Mouse (Mus musculus): ENCODE measurements around the gene Tmem259. TPM values are rescaled to one million over a fixed set of nuclear protein-coding genes. Genes with fewer than 3 reads are reported as not detected.
"Not testable (repeated sequence)": the region's sequence is repeated elsewhere in the genome, so short reads cannot be mapped to it uniquely, and the experiment has no call there.

Gene Tmem259
- polyA plus RNA-seq, 1 experiment from 2014 or later = 15.6 TPM

DNA sequence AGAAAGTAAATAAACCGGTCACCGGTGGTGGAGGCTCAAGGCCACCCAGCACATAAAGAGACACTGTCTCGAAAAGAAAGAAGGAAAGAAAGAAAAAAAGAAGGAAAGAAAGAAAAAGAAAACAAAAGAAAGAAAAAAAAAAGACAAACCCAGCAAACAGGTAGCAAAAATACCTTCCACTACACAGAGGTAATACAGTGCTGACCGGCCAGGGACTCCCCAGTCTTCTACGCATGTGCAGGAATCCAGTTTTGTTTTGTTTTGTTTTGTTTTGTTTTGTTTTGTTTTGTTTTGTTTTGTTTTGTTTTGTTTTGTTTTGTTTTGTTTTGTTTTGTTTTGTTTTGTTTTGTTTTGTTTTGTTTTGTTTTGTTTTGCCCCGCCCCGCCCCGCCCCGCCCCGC, 24.7 kb downstream of the Tmem259 start:
- not testable (repeated sequence) for H3K36me3 ChIP-seq (ENCODE audit: control insufficient read depth, insufficient read depth, low read length); H3K27me3 ChIP-seq (ENCODE audit: control insufficient read depth, insufficient read depth, low read length); ATAC-seq (replicated peaks; ENCODE audit: insufficient number of reproducible peaks, low FRiP score, low TSS enrichment); H3K9ac ChIP-seq (ENCODE audit: low read depth, low read length); H3K27ac ChIP-seq (ENCODE audit: low read depth, low read length); H3K4me1 ChIP-seq (ENCODE audit: control insufficient read depth, insufficient read depth, low read length); H3K9me3 ChIP-seq (replicated peaks; ENCODE audit: control insufficient read depth, low read length)
- Histone ChIP-seq H3K4me2 (peak overlapping the region; percentile 20; the same call in 1 of the 2 replicates), H3K4me3 (ENCODE audit: low read depth, low read length) (peak overlapping the region; percentile 97; the same call in 1 of the 2 replicates)
- WGBS (ENCODE audit: insufficient replicate concordance) = 42% methylated on average over 10 of the region's 10 CpGs

- H3K36me3 ChIP-seq (ENCODE audit: control insufficient read depth, insufficient read depth, low read length) = peaks cover 2% of the 10 kb centered on the region; the same call in 1 of the 2 replicates
- H3K4me1 ChIP-seq (ENCODE audit: control insufficient read depth, insufficient read depth, low read length) = peaks cover 9% of the 10 kb centered on the region
- H3K4me3 ChIP-seq (ENCODE audit: low read depth, low read length) = no peak overlapping the region
- 17% methylated on average over 21 of the region's 21 CpGs for WGBS (ENCODE audit: insufficient replicate concordance)
- no peak for ATAC-seq (replicated peaks; ENCODE audit: insufficient number of reproducible peaks, low FRiP score, low TSS enrichment)
- H3K27ac ChIP-seq (ENCODE audit: low read depth, low read length) = no peak overlapping the region
- peak overlapping the region; percentile 44 for H3K4me2 ChIP-seq
- no peaks in the 10 kb centered on the region for H3K27me3 ChIP-seq (ENCODE audit: control insufficient read depth, insufficient read depth, low read length)
- H3K9me3 ChIP-seq (replicated peaks; ENCODE audit: control insufficient read depth, low read length) = no peaks in the 10 kb centered on the region
- no peak overlapping the region for H3K9ac ChIP-seq (ENCODE audit: low read depth, low read length)
These were observed 25.9 kb downstream of the Tmem259 start for GRCm38 (mm10) chr10:79958140-79958816.

- H3K27ac ChIP-seq (ENCODE audit: low read depth, low read length) = no peak overlapping the region
- 36% methylated on average over 4 of the region's 4 CpGs for WGBS (ENCODE audit: insufficient replicate concordance)
These were observed 27.4 kb downstream of the Tmem259 start for GRCm38 (mm10) chr10:79956643-79957154.

GRCm38 (mm10) chr10:79955691-79956090, 28.4 kb downstream of the Tmem259 start:
- Histone ChIP-seq H3K27ac (ENCODE audit: low read depth, low read length) (no peak overlapping the region), H3K4me2 (no peak overlapping the region), H3K27me3 (ENCODE audit: control insufficient read depth, insufficient read depth, low read length) (no peaks in the 10 kb centered on the region), H3K9me3 (replicated peaks; ENCODE audit: control insufficient read depth, low read length) (no peaks in the 10 kb centered on the region), H3K9ac (ENCODE audit: low read depth, low read length) (no peak overlapping the region), H3K4me3 (ENCODE audit: low read depth, low read length) (no peak overlapping the region), H3K4me1 (ENCODE audit: control insufficient read depth, insufficient read depth, low read length) (peaks cover 2% of the 10 kb centered on the region), H3K36me3 (ENCODE audit: control insufficient read depth, insufficient read depth, low read length) (0 out of 2 replicates have a peak, but pooled peaks cover 7% of the 10 kb centered on the region)
- WGBS (ENCODE audit: insufficient replicate concordance) = 70% methylated on average over 9 of the region's 9 CpGs
- ATAC-seq (replicated peaks; ENCODE audit: insufficient number of reproducible peaks, low FRiP score, low TSS enrichment) = no peak

More at GRCm38 (mm10) chr10:79956643-79957154, 27.4 kb downstream of the Tmem259 start:
- no peak for ATAC-seq (replicated peaks; ENCODE audit: insufficient number of reproducible peaks, low FRiP score, low TSS enrichment)
- Histone ChIP-seq H3K4me3 (ENCODE audit: low read depth, low read length) (no peak overlapping the region), H3K27me3 (ENCODE audit: control insufficient read depth, insufficient read depth, low read length) (no peaks in the 10 kb centered on the region), H3K4me1 (ENCODE audit: control insufficient read depth, insufficient read depth, low read length) (peaks cover 9% of the 10 kb centered on the region), H3K4me2 (no peak overlapping the region), H3K9me3 (replicated peaks; ENCODE audit: control insufficient read depth, low read length) (no peaks in the 10 kb centered on the region), H3K36me3 (ENCODE audit: control insufficient read depth, insufficient read depth, low read length) (no peaks in the 10 kb centered on the region; the same call in 1 of the 2 replicates), H3K9ac (ENCODE audit: low read depth, low read length) (no peak overlapping the region)

- WGBS (ENCODE audit: insufficient replicate concordance) = 89% methylated on average over 6 of the region's 6 CpGs
- Histone ChIP-seq H3K4me2 (no peak overlapping the region), H3K4me1 (ENCODE audit: control insufficient read depth, insufficient read depth, low read length) (no peaks in the 10 kb centered on the region; the same call in 1 of the 2 replicates), H3K4me3 (ENCODE audit: low read depth, low read length) (no peak overlapping the region), H3K9me3 (replicated peaks; ENCODE audit: control insufficient read depth, low read length) (no peaks in the 10 kb centered on the region), H3K36me3 (ENCODE audit: control insufficient read depth, insufficient read depth, low read length) (peaks cover 13% of the 10 kb centered on the region), H3K27ac (ENCODE audit: low read depth, low read length) (no peak overlapping the region), H3K27me3 (ENCODE audit: control insufficient read depth, insufficient read depth, low read length) (no peaks in the 10 kb centered on the region), H3K9ac (ENCODE audit: low read depth, low read length) (no peak overlapping the region)
- no peak for ATAC-seq (replicated peaks; ENCODE audit: insufficient number of reproducible peaks, low FRiP score, low TSS enrichment)
These were observed 30.2 kb downstream of the Tmem259 start for GRCm38 (mm10) chr10:79953946-79954345.

DNA sequence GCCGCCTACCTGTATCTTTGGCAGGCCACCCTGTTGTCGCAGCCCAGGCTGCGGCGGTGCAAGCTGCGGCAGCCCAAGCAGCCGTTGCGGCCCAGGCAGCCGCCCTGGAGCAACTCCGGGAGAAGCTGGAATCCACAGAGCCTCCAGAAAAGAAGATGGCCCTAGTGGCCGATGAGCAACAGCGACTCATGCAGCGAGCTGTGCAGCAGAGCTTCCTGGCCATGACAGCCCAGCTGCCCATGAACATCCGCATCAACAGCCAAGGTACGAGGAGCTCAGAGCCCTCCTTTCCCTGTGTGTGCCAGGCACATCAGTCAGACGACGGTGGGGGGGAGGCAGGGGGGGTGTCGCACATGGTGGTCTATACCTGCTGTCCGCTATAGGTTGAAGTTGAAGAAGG, 33.5 kb downstream of the Tmem259 start:
- H3K9me3 ChIP-seq (replicated peaks; ENCODE audit: control insufficient read depth, low read length) = no peaks in the 10 kb centered on the region
- H3K36me3 ChIP-seq (ENCODE audit: control insufficient read depth, insufficient read depth, low read length) = peaks cover 15% of the 10 kb centered on the region
- no peak for ATAC-seq (replicated peaks; ENCODE audit: insufficient number of reproducible peaks, low FRiP score, low TSS enrichment)
- H3K27me3 ChIP-seq (ENCODE audit: control insufficient read depth, insufficient read depth, low read length) = no peaks in the 10 kb centered on the region
- no peak overlapping the region for H3K4me3 ChIP-seq (ENCODE audit: low read depth, low read length)
- no peak overlapping the region for H3K27ac ChIP-seq (ENCODE audit: low read depth, low read length)
- peaks cover 20% of the 10 kb centered on the region for H3K4me1 ChIP-seq (ENCODE audit: control insufficient read depth, insufficient read depth, low read length)
- WGBS (ENCODE audit: insufficient replicate concordance) = 82% methylated on average over 18 of the region's 18 CpGs
- no peak overlapping the region for H3K9ac ChIP-seq (ENCODE audit: low read depth, low read length)
- H3K4me2 ChIP-seq = no peak overlapping the region

DNA sequence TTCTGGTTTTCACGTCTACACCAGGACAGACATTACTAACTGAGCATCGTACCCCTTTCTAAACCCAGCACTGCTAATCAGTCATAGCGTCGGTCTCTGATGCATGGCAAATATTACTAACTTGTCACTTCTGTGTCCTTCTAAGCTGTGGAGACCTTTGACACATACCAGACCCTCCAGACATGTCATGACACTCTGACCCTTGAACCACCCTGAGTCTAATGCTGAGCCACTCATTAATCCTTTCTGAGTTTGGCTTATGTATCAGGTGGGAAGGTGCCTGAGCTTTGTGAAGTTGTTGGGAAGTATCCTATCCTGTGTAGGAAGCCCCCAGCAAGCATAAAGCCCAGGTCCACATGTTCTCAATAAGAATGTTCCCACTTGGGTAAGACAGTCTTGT, 34.3 kb downstream of the Tmem259 start:
- no peak overlapping the region for H3K4me2 ChIP-seq
- ATAC-seq (replicated peaks; ENCODE audit: insufficient number of reproducible peaks, low FRiP score, low TSS enrichment) = no peak
- H3K27ac ChIP-seq (ENCODE audit: low read depth, low read length) = no peak overlapping the region
- no peaks in the 10 kb centered on the region for H3K27me3 ChIP-seq (ENCODE audit: control insufficient read depth, insufficient read depth, low read length)
- H3K4me1 ChIP-seq (ENCODE audit: control insufficient read depth, insufficient read depth, low read length) = peaks cover 28% of the 10 kb centered on the region
- H3K9me3 ChIP-seq (replicated peaks; ENCODE audit: control insufficient read depth, low read length) = no peaks in the 10 kb centered on the region
- H3K36me3 ChIP-seq (ENCODE audit: control insufficient read depth, insufficient read depth, low read length) = peaks cover 15% of the 10 kb centered on the region
- 69% methylated on average over 4 of the region's 4 CpGs for WGBS (ENCODE audit: insufficient replicate concordance)
- H3K4me3 ChIP-seq (ENCODE audit: low read depth, low read length) = no peak overlapping the region
- no peak overlapping the region for H3K9ac ChIP-seq (ENCODE audit: low read depth, low read length)

GRCm38 (mm10) chr10:79947502-79947901, 36.6 kb downstream of the Tmem259 start:
- Histone ChIP-seq H3K4me3 (ENCODE audit: low read depth, low read length) (no peak overlapping the region; the same call in 1 of the 2 replicates), H3K4me1 (ENCODE audit: control insufficient read depth, insufficient read depth, low read length) (peaks cover 34% of the 10 kb centered on the region), H3K36me3 (ENCODE audit: control insufficient read depth, insufficient read depth, low read length) (peaks cover 15% of the 10 kb centered on the region), H3K4me2 (peak overlapping the region; percentile 36), H3K9ac (ENCODE audit: low read depth, low read length) (peak overlapping the region; percentile 59), H3K27me3 (ENCODE audit: control insufficient read depth, insufficient read depth, low read length) (no peaks in the 10 kb centered on the region), H3K27ac (ENCODE audit: low read depth, low read length) (peak overlapping the region; percentile 90), H3K9me3 (replicated peaks; ENCODE audit: control insufficient read depth, low read length) (no peaks in the 10 kb centered on the region)
- no peak for ATAC-seq (replicated peaks; ENCODE audit: insufficient number of reproducible peaks, low FRiP score, low TSS enrichment)
- 58% methylated on average over 6 of the region's 6 CpGs for WGBS (ENCODE audit: insufficient replicate concordance)

Data from heart, embryonic 11.5 days (tissue).